Mouse (Mus musculus) testis, adult 2 months (tissue): Measurements from ENCODE around the gene Psmg4. TPM values are rescaled to one million over a fixed set of nuclear protein-coding genes. Genes with fewer than 3 reads are reported as not detected.

ENCODE experiments used
- H3K27ac ChIP-seq: fragments of 200-500 bp; 2 replicates; pipeline ENCODE4 v1.5.1; 2012; ENCODE audit warnings: low read depth, low read length; ENCODE audit not compliant: control insufficient read depth, insufficient read depth
- H3K27me3 ChIP-seq: fragments of 200-500 bp; 2 replicates; pipeline ENCODE4 v1.6.1; 2012; ENCODE audit warnings: mild to moderate bottlenecking, low read length, moderate library complexity; ENCODE audit not compliant: control insufficient read depth, insufficient read depth
- H3K36me3 ChIP-seq: fragments of 200-500 bp; 2 replicates; pipeline ENCODE4 v1.6.1; 2012; ENCODE audit warnings: mild to moderate bottlenecking, low read length; ENCODE audit not compliant: control insufficient read depth, insufficient read depth
- H3K4me1 ChIP-seq: fragments of 200-500 bp; 2 replicates; pipeline ENCODE4 v1.6.1; 2012; ENCODE audit warnings: low read length; ENCODE audit not compliant: control insufficient read depth, insufficient read depth
- H3K4me3 ChIP-seq: fragments of 200-500 bp; 2 replicates; pipeline ENCODE4 v1.5.1; 2012; ENCODE audit warnings: low read depth, mild to moderate bottlenecking, low read length, moderate library complexity, mixed read lengths; ENCODE audit not compliant: control insufficient read depth
- CTCF ChIP-seq: fragments of 200-500 bp; IDR thresholded peaks from 2 replicates; pipeline ENCODE4 v1.5.1; 2012; ENCODE audit warnings: low read depth, mild to moderate bottlenecking, inconsistent platforms, low read length, moderate library complexity; ENCODE audit not compliant: control insufficient read depth, insufficient read depth, insufficient replicate concordance
- POLR2A ChIP-seq: fragments of 200-500 bp; IDR thresholded peaks from 2 replicates; pipeline ENCODE4 v1.6.1; 2012; ENCODE audit warnings: low read depth, mild to moderate bottlenecking, inconsistent platforms, low read length, moderate library complexity; ENCODE audit not compliant: control insufficient read depth
- polyA plus RNA-seq: library from polyadenylated mRNA; depleted of rRNA; stranded (reverse); fragments of >200 nt; gene quantifications from 2 replicates; pipeline ENCODE4 v1.2.3, GENCODE M21; 2012; rRNA removed

Psmg4 gene
- polyA plus RNA-seq, 1 experiment: 39.7 TPM

GRCm38 (mm10) chr13:34211261-34211775 lies 48.6 kb downstream of the Psmg4 start:
- Histone ChIP-seq H3K4me1 (no peaks in the 10 kb centered on the region), H3K27ac (no peak overlapping the region), H3K27me3 (no peaks in the 10 kb centered on the region), H3K4me3 (no peak overlapping the region), H3K36me3 (no peaks in the 10 kb centered on the region)
- TF ChIP-seq POLR2A: no peak
- TF ChIP-seq CTCF: no peak

DNA sequence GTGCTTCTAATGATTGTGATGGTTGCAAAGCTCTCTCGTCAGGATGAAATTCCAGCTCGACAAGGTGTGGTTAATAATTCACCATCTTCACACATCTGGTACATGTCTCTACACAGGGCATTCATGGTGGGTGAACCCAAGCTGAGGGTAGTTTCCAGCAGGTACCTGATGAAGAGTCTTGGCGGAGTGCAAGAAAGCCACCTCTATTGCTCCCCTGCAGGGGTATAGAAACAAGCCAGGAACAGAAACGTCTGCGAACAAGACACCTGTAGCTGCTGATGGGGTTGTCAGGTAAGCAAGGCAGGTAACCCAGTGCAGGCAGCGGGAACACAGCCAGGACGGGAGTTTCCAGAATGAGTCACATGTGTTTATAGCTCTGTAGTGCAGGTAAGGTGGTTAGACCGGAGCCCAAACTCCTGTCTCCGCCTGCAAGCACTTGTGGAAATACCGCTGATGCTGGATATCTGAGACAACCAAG lies 50.0 kb downstream of the Psmg4 start:
- TF ChIP-seq CTCF: no peak
- no peak for TF ChIP-seq POLR2A
- H3K27me3 ChIP-seq: no peaks in the 10 kb centered on the region
- H3K4me1 ChIP-seq: no peaks in the 10 kb centered on the region
- no peak overlapping the region for H3K27ac ChIP-seq
- H3K4me3 ChIP-seq: no peak overlapping the region
- no peaks in the 10 kb centered on the region for H3K36me3 ChIP-seq

- Histone ChIP-seq H3K4me1 (no peaks in the 10 kb centered on the region), H3K27me3 (no peaks in the 10 kb centered on the region), H3K4me3 (no peak overlapping the region), H3K27ac (no peak overlapping the region), H3K36me3 (no peaks in the 10 kb centered on the region)
- no peak for TF ChIP-seq POLR2A
- no peak for TF ChIP-seq CTCF
Measured at GRCm38 (mm10) chr13:34214855-34215254, 52.1 kb downstream of the Psmg4 start.

DNA sequence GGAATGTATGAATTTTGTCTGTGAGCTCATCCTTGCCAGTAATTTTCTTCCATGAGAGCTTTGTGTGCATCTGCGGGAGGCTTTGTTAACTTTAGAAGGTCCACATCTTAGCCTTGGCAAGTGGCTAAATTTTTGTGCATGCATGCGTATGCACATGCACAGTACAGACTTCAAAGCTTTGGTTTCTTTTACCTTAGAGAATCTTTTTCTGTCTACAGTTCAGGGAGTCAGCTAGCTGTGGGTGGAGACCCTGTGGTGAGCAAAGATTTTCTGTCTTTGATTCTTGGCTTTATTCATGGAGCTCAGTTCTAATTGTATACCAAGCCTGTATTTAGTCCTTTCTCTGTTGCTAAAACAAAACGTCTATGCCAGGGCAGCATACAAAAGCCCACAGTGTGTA lies 56.0 kb downstream of the Psmg4 start:
- TF ChIP-seq CTCF (no peak), POLR2A (no peak)
- Histone ChIP-seq H3K27ac (no peak overlapping the region), H3K4me1 (no peaks in the 10 kb centered on the region), H3K27me3 (no peaks in the 10 kb centered on the region), H3K4me3 (no peak overlapping the region), H3K36me3 (no peaks in the 10 kb centered on the region)

GRCm38 (mm10) chr13:34219728-34220127 lies 57.0 kb downstream of the Psmg4 start:
- no peak overlapping the region for H3K27ac ChIP-seq
- no peaks in the 10 kb centered on the region for H3K27me3 ChIP-seq
- TF ChIP-seq CTCF: no peak
- TF ChIP-seq POLR2A: no peak
- H3K4me3 ChIP-seq: no peak overlapping the region
- no peaks in the 10 kb centered on the region for H3K4me1 ChIP-seq
- H3K36me3 ChIP-seq: no peaks in the 10 kb centered on the region

- H3K27me3 ChIP-seq: no peaks in the 10 kb centered on the region
- no peaks in the 10 kb centered on the region for H3K36me3 ChIP-seq
- TF ChIP-seq CTCF (no peak), POLR2A (no peak)
- H3K4me3 ChIP-seq: no peak overlapping the region
- no peaks in the 10 kb centered on the region for H3K4me1 ChIP-seq
- H3K27ac ChIP-seq: no peak overlapping the region
Measured at GRCm38 (mm10) chr13:34222985-34223384, 60.2 kb downstream of the Psmg4 start.

GRCm38 (mm10) chr13:34226940-34227339 lies 64.2 kb downstream of the Psmg4 start:
- Histone ChIP-seq H3K4me1 (no peaks in the 10 kb centered on the region), H3K27me3 (no peaks in the 10 kb centered on the region), H3K27ac (no peak overlapping the region), H3K36me3 (no peaks in the 10 kb centered on the region), H3K4me3 (no peak overlapping the region)
- TF ChIP-seq POLR2A (no peak), CTCF (no peak)

Other genes starting within 250 kb of the Psmg4 start
- gene Nqo2, start 198.3 kb upstream of the Psmg4 start, polyA plus RNA-seq: 24.9 and 28.4 TPM in 2 replicates
- gene Ripk1, start 160.6 kb upstream of the Psmg4 start, polyA plus RNA-seq: 2.2 and 2.6 TPM in 2 replicates
- gene Serpinb6a, start 160.2 kb upstream of the Psmg4 start, polyA plus RNA-seq: 126 and 136 TPM in 2 replicates
- 12.3 and 13.1 TPM in 2 replicates for gene Bphl, start 125.4 kb upstream of the Psmg4 start, polyA plus RNA-seq
- gene Tubb2a, start 85.0 kb upstream of the Psmg4 start, polyA plus RNA-seq: 36.0 and 49.5 TPM in 2 replicates
- 0.46 and 2.1 TPM in 2 replicates for gene Tubb2b, start 32.5 kb upstream of the Psmg4 start, polyA plus RNA-seq
- gene Slc22a23, start 182.2 kb downstream of the Psmg4 start, polyA plus RNA-seq: 6.8 and 7.4 TPM in 2 replicates